Mouse (Mus musculus) G1E (cell line): ENCODE measurements around the gene Fbxo36.

Source experiments
- CTCF ChIP-seq: IDR thresholded peaks from 2 replicates; pipeline ENCODE4 v1.5.1; 2012; ENCODE audit warnings: low read depth, low read length, inconsistent platforms, mixed read lengths
- GATA2 ChIP-seq: IDR thresholded peaks from 2 replicates; pipeline ENCODE4 v1.6.1; 2012; ENCODE audit warnings: low read depth, low read length, inconsistent platforms, borderline replicate concordance
- TAL1 ChIP-seq: conservative IDR thresholded peaks from 2 replicates; pipeline ENCODE4 v1.6.1; 2012; ENCODE audit warnings: low read depth, low read length, inconsistent platforms, mixed read lengths

DNA sequence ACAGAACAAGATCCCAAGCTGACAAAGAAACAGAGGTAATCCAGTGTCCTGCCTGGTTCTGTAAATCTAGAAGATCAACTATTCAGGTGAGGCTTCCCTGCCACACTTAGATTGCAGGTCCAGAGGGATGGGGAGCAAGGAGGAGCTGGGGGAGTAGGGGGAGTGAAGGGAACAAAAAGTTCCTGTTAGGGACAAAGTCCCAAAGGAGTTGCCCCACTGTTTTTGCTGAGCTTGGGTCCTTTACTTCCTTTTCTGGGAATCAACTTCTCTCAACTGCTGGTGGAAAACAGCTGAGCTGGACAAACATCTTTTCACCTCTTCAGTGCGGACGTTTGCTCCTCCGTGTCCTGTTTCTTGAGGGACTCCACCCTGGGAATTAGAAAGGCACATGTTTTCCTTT, 106.3 kb downstream of the Fbxo36 start:
- TF ChIP-seq CTCF (no peak), TAL1 (no peak), GATA2 (no peak)
